Comparison of ENCODE assay signal across 8 mouse cellular contexts in the genomic region with DNA sequence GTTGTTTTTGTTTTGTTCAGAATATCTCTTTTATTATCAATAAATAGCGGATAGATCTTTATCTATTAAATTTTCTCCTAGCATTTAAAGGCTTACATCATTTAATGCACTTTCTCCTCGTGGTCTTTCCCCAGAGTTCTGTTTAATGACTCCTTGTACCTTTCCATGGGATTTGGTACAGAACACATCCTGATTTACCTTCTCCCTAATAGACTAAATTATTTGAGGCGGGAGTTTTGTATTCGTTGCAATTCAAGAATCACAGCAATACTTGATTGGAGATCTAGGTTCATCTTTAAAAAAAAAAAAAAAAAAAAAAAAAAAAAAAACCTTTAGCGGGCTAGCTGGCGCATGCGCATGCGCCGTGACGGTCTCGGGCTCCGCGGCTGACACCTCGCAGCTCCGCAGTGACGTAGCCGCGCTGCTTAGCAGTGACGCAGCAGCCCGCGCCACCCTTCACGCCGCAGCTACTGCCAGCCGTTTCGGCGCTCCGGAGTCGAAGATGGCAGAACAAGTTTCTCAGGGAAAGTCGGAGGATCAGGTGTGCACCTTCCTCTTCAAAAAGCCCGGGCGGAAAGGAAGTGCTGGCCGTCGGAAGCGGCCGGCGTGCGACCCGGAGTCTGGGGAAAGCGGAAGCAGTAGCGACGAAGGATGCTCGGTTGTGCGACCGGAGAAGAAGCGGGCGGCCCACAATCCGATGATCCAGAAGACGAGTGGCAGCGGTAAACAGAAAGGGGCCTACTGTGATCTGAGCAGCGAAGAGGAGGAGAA. TPM values are rescaled to one million over a fixed set of nuclear protein-coding genes. Genes with fewer than 3 reads are reported as not detected.
DNase-seq lines count a peak whose midpoint lies in the region; ATAC-seq lines count a peak whose summit lies in the region.

A gene (plus strand): TSS at position 363 of the 771 bp plus-strand sequence.

- WGBS in intestine, embryonic 16.5 days: 3% methylated on average over 50 of the region's 50 CpGs
- 3% methylated on average over 50 of the region's 50 CpGs for WGBS in midbrain, embryonic 10.5 days

- peak within 1 kb of the TSS; percentile 66 for H3K4me3 ChIP-seq in intestine, embryonic 16.5 days (ENCODE audit: low read length)
- H3K4me3 ChIP-seq in midbrain, embryonic 10.5 days: peak within 1 kb of the TSS; percentile 64

- peak within 1 kb of the TSS; percentile 81 for H3K9ac ChIP-seq in intestine, embryonic 16.5 days (ENCODE audit: low read depth, low read length)

- peak; percentile 87 for DNase-seq in adrenal gland, postnatal 10 days
- DNase-seq in embryo, embryonic 9.5 days (ENCODE audit: extremely low spot score): peak; percentile 81
- DNase-seq in gastrocnemius, postnatal 4 days (ENCODE audit: low spot score in 2 of 2): peak; percentile 54 to 77
- peak; percentile 85 for DNase-seq in left cerebral cortex, postnatal 36 days (ENCODE audit: low spot score in 2 of 2)
- DNase-seq in midbrain, embryonic 10.5 days (ENCODE audit: low spot score): peak; percentile 82
- peak; percentile 74 to 79 for DNase-seq in right cerebral cortex, postnatal 36 days (ENCODE audit: low spot score in 2 of 2)
- peak; percentile 76 to 80 for DNase-seq in urinary bladder, postnatal 4 days (ENCODE audit: low spot score in 2 of 2)

- H3K4me1 ChIP-seq in intestine, embryonic 16.5 days (ENCODE audit: control insufficient read depth, insufficient read depth, low read length): 0 out of 2 replicates have a peak, but pooled peaks cover 5% of the 10 kb centered on the region
- peaks cover 9% of the 10 kb centered on the region for H3K4me1 ChIP-seq in midbrain, embryonic 10.5 days

- peak within 1 kb of the TSS; percentile 48 for H3K27ac ChIP-seq in intestine, embryonic 16.5 days (ENCODE audit: low read length)
- peak within 1 kb of the TSS; percentile 86 for H3K27ac ChIP-seq in midbrain, embryonic 10.5 days (replicated peaks)

- H3K27me3 ChIP-seq in intestine, embryonic 16.5 days (replicated peaks; ENCODE audit: control insufficient read depth, insufficient read depth, low read length): no peaks in the 10 kb centered on the region
- peaks cover 13% of the 10 kb centered on the region for H3K27me3 ChIP-seq in midbrain, embryonic 10.5 days (ENCODE audit: low read depth, poor library complexity, severe bottlenecking)

- intact Hi-C loops in left cerebral cortex, postnatal 36 days (cut with DNase I): no loop called here

- no peaks in the 10 kb centered on the region for H3K36me3 ChIP-seq in intestine, embryonic 16.5 days (ENCODE audit: control insufficient read depth, insufficient read depth, low read length)
- peaks cover 8% of the 10 kb centered on the region; the same call in 1 of the 2 replicates for H3K36me3 ChIP-seq in midbrain, embryonic 10.5 days

- H3K4me2 ChIP-seq in intestine, embryonic 16.5 days (ENCODE audit: low read depth, low read length): peak within 1 kb of the TSS; percentile 93

- peak; percentile 95 for ATAC-seq in intestine, embryonic 16.5 days

- no peaks in the 10 kb centered on the region for H3K9me3 ChIP-seq in intestine, embryonic 16.5 days (ENCODE audit: control insufficient read depth, low read length)
- H3K9me3 ChIP-seq in midbrain, embryonic 10.5 days (replicated peaks): 0 out of 2 replicates have a peak, but pooled peaks cover 7% of the 10 kb centered on the region

RNA-seq across cellular contexts. Expression of the gene that starts here (rescaled TPM):
- total RNA-seq in adrenal gland, postnatal 10 days (2021): 10 to 100 TPM; 13.9 to 14.7 TPM
- total RNA-seq in gastrocnemius, postnatal 4 days (2021): 1 to 10 TPM; 8.5 to 8.7 TPM
- polyA plus RNA-seq in intestine, embryonic 16.5 days (2015; fragmentation: Nextera tagmentation; extraction: Ambion mirVana): 20.0 and 23.3 TPM in 2 replicates
- total RNA-seq in left cerebral cortex, postnatal 36 days (2021): 10 to 100 TPM; 11.4 to 13.3 TPM
- 23.7 and 25.2 TPM in 2 replicates for polyA plus RNA-seq in midbrain, embryonic 10.5 days (2016; fragmentation: Nextera tagmentation; extraction: Ambion mirVana)

Comparison
In these comparisons a context has a peak if more than half of its experiments do, and no peak if none do; other contexts are left out.
1. Peak in every context shown above with its lines: DNase-seq, ATAC-seq, H3K4me3 ChIP-seq and H3K27ac ChIP-seq.